Mouse (Mus musculus) mature B cell (primary cell): ENCODE results near the gene Tstd3.

ENCODE experiments used
- in situ Hi-C: fragments of 300-500 bp; cut with MboI; formaldehyde crosslinking; loops from 2 replicates; pipeline ENCODE4 v1.14.3; 2019

Gene Tstd3

DNA sequence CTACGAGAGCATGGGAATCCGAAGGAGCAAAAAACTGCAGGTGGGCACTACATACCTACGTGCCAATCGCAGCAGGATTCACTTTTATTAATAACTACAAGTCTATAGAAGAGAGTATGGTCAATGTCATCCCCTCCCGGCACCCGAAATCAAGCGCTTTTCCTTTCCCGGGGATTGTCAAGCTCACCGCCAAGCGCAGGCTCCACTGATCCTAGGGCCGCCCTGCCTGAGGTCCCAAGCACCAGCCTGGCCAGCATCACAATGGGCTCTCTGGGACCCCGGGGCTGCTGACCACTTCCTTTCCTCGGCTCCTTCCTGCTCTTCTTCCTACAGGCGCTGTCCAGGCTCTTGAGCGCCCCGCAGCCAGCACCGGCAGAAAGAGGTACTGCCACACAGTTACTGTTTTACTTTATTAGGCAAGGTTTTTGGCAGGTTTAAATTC, at the start of gene Tstd3, which contains the start of gene Usp45:
TSS of gene Tstd3 (minus strand) at position 350 of the 442 bp plus-strand sequence.
TSS of gene Usp45 (plus strand) at position 294 of the 442 bp plus-strand sequence.
- in situ Hi-C loops: no loop called here

DNA sequence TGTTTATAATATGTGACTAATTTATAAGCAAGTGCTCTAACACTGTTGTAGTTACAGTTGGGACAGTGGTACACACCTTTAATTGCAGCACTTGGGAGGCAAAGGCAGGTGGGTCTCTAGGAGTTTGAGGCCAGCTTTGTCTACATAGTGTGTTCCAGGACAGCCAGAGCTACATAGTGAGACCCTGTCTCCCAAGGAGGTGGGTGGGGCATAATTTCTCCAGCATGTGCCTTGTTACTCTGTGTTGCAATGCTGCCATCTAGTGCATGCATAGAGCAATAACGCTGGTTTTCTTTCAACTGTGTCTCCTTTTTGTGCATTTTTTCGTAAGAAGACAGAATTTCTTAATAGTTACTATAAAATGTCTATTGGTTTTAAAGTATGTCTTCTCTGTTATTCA, 47.0 kb upstream of the Tstd3 start:
- in situ Hi-C loops: no loop called here

DNA sequence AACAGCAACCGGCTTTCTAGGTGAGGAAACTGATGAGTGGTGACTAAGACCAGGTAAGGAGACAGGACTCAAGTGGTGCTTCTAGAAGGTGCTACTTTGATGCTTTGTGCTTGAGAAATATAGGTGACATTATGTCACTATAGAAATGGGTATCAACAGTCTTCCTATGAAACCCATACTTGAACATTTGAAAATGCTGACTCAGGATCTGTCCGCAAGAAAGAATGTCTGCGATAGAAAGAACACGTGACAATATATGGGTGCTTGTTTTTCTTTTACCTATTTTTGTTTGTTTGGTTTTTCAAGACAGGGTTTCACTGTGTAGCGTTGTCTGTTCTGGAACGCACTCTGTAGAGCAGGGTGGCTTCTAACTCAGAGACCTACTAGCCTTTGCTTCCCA, 45.6 kb upstream of the Tstd3 start:
- in situ Hi-C loops: no loop called here

DNA sequence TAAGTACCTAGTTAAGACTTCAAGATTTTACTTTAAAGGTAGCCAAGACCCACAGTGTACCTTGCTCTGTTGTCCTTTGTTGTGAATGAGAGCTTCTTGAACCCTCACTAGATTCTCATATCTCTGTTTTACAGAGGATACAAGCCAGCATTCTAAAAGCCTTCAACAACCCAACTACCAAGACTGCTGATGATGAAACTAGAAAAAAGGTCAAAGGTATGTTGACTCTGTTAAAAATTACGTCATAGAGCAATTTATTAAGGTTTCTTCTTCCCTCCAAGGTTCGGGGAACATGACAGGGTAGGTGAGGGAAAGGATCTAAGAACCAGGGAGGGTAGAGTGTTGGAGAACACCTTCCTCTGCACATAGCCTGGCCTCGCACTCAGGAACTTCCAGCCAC, 43.6 kb upstream of the Tstd3 start:
- in situ Hi-C loops: no loop called here

DNA sequence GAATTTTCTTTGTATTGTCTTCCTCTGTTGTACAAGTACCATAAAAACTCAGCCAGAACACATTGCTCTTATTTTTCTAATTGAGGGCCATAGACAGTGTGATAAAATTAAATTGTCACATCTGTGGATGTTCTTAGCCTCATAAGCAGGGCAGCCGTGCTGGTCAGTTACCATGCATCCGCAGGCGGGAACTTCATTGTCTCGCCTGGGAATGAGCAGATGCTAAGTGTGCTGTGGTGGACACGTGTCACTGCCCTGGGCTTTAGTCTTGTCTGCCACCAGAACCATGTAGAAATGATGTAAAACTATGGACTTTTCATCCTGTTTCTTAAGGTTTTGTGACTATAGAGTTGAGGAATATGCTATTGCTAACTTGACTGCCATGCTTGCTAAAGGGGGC, 40.2 kb upstream of the Tstd3 start:
- in situ Hi-C loops: no loop called here

DNA sequence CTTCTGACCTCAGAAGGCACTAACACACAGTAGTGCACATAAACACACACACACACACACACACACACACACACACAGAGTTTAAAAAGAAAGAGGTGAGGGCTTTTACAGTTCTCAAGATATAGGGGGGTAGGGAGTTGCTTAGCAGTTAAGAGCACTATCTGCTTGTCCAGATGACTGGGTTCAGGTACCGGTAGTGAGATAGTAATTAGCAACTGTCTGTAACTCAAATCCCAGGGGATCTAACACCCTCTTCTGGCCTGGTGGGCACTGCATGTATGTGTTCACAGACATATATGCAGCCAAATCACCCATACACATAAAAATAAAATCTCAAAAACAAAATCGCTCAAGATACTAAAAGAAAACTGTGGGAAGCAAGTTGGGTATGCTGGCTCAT, 34.6 kb upstream of the Tstd3 start:
- in situ Hi-C loops: no loop called here

DNA sequence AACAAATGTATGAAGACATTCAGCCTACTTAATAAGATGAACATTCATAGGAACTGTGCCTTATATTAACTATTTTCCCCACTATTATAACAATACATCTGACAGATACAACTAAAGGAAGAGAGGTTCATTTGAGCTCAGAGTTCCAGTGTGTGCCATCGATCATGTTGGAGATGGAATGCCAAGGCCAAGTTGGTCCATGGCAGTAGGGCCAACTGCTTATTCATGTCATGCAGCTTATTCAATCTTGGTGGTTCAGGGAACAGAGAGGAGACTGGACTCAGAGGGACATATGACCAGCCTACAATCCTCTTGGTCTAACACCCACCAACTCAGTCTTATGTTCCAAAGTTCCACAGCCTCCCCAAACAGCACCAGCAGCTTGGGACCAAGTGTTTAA, 34.0 kb upstream of the Tstd3 start:
- in situ Hi-C loops: no loop called here

DNA sequence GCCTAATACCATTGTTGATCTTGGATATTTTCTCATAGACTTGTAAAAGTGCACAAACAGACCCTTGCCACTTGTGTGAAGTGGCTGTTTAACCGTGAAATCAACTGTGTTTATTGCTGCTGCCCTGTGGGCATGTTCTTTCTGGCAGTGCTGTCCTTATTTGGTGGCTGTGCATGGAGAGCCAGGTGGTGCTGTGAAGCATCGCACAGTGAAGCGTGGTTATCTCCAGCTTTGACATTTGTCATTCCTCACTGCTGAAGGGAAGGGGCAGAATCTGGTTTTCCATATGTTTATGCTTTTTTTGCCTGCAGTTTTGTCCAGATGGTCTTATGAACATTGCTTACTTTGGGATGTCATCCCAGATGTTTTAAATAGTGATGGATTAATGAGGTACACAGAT, 26.6 kb upstream of the Tstd3 start:
- in situ Hi-C loops: no loop called here

DNA sequence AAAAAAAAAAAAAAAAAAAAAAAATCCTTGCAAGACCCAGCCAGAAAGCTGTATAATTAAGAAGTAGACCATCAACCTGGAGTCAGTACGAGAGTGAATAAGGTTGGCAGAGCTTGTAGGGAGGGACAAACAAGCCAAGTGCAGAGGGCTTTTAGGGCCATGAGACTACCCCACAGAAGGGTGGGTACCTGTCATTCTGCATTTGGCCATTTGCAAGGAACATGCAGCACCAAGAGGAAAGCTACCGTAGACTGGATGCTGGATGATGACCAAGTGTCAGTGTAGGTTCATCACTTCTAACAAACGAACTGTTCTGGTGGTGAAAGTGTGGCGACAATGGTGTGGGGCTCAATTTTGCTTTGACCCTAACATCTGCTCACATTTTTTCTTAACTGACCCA, 22.8 kb upstream of the Tstd3 start:
- in situ Hi-C loops: no loop called here

DNA sequence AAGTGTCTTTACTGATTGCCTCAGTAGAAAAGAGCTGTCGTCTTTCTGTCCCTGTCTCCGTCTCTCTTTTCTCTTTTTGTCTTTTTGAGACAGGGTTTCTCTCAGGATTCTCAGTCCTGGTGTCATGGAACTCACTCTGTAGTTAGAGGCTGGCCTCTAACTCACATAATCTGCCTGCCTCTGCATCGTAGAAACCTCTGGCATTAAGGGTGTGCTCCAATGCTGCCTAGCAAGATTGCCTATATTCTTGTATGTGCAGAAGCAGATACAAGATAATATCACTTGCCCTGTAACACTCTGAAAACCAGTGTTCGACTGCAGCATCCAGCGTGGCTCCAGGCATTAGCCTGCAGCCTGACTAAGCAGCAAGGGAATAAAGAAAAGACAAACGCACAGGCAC, 21.9 kb upstream of the Tstd3 start:
- in situ Hi-C loops: no loop called here

DNA sequence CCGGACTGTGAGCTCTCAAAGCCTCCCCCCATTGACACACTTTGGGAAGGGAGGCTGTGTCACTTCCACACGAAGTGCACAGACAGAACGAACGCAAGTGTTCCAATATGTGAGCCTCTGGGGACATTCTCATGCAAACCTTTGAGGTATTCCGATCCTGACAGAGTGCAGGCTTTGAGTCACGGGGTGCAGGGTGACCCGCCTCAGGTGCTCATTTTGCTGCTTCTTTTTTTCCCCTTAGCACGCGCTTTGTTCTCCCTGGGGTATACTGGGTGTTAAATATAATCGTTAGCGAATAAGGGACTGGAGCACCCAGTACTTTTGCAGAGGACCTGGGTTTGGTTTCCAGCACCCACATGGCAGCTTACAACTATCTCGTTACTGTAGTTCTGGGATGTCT, 19.3 kb upstream of the Tstd3 start:
- in situ Hi-C loops: no loop called here

DNA sequence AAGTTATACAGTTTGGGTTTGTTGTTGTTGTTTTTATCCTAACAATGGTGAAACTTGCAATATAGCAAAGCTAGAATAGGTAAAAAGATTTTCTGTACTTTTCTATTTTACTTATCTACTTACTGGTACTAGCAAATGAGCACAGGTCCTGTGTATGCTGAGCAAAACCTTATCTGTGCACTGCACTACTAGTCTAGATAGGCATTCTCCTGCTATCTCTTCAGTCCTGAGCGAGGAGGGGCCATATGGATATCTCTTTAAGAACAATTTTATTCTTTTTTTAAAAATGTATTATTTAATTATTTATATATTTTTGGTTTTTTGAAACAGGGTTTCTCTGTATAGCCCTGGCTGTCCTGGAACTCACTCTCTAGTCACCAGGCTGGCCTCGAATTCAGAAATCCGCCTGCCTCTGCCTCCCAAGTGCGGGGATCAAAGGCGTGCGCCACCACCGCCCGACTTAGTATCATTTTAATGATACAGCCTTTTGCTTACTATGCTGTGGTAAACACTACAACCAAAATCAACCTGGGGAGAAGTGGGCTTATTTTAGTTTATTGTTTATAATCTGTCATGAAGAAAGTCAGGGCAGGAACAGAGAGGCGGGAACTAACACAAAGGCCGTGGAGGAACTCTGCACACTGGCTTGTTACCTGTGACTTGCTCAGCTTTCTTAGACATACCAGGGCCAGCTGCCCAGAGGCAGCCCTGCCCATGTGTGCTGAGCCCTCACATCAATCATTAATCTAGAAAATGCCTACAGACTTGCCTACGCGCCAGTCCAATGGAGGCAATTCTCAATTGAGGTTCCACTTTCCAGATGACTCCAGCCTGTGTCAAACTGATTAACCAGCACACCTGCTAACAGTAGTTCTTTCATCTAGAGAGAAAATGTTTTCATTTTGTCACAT, 14.1 kb upstream of the Tstd3 start:
- in situ Hi-C loops: no loop called here

DNA sequence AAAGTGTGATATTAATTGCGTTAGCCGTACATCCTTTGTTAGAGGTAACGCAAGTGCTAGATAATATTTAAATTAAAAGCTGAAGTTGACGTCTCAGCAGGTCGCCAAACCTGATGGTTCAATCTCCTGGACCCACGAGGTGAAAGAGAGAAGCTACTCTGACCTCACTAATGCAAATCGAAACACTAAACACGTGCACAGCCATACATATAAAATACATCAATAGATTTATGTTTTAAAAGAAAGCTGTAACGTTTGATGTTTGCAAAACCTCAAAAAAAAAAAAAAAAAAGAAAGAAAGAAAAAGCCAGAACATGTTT, 9.9 kb upstream of the Tstd3 start:
- in situ Hi-C loops: no loop called here

DNA sequence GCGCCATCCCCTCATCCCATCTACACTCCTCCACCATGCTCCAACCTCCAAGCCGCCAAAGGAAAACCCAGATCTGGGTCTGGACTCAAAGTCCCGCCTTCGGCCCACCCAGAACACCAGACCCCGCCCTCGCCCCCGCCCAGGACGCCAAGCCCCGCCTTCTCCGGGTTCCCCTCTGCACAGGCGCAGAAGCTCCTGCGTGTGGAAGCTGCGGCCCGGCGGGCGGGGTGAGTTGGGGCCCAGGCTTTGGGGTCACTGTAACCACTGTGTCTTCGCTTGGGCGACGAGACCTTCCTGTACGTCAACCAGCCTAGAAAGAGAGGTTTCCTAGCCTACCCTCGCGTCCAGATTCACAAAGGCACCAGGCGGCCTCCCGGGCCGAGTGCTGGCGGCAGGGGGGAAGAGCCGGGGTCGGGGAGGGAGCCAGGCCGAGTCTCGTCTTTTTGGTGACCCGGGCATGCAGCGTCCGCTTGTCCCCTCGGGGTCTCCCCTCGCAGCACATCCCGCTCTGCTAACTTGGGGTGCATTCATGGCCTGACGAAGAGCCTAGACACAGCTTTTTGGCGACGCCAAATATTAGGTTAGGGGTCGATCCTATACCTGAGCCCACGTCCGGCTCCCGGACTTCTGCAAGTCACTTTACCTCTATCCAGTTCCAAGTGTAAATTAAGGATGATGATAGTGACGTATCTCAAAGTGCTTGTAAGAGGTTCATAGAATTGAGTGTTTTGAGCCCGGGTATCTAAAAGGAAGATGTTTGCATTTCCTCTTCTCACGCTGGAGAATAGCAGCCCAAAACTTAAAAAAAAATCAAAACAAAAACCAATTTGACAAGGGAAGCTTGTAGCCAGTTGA, 9.3 kb upstream of the Tstd3 start:
- in situ Hi-C loops: no loop called here

DNA sequence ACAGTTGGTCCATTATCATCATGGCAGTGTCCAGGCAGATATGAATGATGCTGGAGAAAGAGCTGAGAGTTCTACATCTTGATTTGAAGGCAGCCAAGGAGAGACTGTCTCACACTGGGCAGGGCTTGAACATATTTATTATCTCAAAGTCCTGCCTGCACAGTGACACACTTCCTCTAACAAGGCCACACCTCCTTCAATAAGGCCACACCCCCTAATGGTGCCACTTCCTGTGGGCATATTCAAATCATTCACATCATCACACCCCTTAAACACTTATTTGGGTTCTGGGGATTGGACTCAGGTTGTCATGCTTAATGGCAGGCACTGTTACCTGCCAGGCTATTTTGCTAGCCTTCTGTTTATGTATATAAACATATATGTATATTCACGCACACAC, 5.3 kb upstream of the Tstd3 start:
- in situ Hi-C loops: no loop called here

DNA sequence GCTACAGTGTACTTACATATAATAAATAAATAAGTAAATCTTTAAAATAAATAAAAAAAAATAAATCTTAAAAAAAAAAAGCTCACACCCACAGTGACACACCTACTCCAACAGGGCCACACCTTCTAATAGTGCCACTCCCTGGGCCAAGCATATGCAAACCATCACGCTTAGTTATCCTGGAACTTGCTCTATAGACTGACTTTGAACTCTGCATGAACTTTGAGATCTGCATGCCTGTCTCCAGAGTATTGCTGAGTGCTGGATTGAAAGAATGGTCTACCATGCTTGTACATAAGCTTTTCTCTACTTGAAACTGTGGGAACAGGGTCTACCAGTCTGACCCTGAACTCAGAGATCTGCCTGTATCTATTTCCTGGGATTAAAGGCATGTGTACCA, 4.1 kb upstream of the Tstd3 start:
- in situ Hi-C loops: no loop called here

DNA sequence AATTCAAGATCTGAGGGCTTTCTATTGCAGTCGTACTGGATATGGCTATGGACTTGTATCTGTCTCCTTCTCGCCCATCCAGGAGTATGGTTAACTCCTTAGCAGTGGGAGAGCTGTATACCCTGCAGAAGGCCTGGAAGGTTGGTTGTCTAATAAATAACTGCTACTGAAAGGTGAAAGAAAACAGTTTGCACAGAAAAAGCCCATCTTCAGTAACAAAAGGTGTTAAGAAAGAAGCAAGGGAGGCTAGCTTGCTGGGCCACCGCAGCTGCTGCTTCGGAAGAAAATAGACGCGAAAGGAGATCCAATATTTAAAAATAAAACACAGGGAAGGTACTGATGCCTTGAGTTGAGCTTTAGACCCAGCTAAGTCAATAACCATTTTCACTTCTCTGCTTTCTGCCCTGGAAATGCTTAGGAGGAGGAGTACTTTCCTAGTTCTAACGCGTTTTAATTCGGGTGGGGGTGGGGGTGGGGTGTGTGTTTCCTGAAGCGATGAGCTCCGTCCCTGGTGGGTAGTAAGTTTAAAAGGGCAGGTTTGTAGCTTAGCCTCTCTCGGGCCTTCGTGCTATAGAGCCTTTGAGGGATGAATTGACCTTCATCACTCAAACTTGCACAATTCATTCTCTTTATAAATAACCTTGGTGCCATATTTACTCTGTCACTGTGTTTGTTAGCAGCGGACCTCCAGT, 695 bp downstream of the Tstd3 start:
- in situ Hi-C loops: no loop called here

DNA sequence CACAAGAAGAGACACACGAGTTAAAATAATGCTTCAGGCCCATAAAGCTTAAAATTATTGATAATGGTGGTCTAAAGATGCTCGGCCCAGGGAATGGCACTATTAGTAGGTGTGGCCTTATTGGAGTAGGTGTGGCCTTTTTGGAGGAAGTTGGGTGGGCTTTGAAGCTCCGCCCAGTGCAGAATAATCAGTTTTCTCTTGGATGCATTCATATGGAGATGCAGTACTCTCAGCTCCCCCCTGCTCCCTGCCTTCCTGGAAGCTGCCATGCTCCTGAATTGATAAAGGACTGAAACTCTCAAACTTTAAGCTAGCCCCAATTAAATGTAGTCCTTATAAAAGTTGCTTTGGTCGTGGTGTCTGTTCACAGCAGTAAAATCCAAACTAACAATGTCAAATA, 3.2 kb downstream of the Tstd3 start:
- in situ Hi-C loops: no loop called here

DNA sequence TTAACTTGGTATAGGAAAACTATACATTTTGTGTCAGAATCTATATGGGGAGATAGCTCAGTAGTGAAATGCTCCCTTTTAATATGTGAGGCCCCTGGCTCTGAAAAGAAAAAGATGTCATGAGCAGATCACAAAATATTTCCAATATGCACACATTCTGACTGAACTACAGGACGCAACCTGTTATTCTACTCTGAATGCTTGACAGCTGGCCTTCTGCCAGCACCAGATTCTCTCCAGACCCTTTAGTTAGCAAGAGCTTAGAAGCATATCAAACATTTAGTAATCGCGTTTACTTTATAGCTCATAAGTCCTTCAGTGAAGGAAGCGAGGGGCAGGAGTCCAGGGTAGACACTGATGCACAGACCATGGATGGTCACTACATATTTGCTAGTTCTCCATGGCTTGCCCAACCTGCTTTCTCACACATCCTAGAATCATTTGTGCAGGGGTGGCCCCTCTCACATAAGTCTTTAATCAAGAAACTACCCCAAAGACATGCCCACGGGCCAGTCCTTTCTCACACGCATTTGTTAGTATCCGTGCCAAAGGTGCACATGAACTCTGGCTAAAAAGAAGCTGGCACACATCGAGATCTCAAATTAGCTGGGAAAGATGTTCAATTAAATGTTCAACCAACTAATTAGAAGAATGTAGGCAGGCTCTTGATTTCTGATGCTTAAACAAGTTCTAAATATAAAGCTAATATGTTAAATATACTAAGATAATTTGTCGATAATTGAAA, 5.4 kb downstream of the Tstd3 start:
- in situ Hi-C loops: no loop called here

DNA sequence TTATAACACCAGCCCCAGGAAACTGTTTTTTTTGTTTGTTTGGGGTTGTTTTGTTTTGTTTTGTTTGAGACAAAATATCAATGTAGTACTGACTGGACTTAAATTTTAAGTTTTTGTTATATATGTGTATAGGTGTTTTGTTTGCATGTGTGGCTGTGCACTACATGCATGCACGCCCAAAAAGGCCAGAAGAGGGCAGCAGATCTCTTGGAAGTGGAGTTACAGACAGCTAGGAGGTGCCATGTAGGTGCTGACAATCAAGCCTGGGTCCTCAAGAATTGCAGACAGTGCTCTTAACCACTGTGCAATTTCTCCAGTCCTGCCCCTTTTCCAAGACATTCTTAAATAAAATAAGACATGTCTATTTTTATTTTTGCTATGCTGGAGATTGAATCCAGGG, 8.2 kb downstream of the Tstd3 start:
- in situ Hi-C loops: no loop called here

DNA sequence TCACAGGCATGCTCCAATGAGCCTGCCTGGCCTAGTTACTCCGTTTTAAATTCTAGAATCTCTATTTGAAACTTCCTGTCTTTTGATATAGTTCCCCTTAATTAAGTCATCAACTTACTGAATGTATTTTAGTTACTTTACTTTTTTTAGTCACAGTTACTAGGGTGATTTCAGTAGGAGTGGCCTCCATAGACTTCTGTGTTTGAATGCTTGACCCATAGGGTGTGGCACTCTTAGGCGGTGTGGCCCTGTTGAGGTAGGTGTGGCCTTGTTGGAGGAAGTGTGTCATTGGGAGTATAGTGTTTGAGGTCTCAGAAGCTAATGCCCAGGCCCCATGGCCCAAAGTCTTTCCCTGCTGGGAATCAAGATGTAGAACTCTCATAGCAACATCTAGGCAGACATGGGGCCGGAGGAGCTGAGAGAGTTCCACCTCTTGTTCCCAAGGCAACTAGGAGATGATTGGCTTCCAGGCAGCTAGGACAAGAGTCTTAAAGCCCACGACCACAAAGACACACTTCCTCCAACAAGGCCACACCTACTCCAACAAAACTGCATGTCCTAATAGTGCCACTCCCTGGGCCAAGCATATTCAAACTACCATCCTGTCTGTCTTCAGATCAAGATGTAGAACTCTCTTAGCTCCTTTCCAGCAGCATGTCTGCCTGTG, 11.8 kb downstream of the Tstd3 start:
- in situ Hi-C loops: no loop called here
